Mouse (Mus musculus) adrenal gland, postnatal 10 days (tissue): ENCODE data around the gene Fdxacb1. TPM values are rescaled to one million over a fixed set of nuclear protein-coding genes. Genes with fewer than 3 reads are reported as not detected.
A peak's percentile ranks its signal among the peaks of the same experiment; 100 is the strongest.

Experiments
- DNase-seq: peaks from one replicate; pipeline ENCODE4 v3.0.0; 2021; ENCODE audit warnings: mixed read lengths
- long read RNA-seq, 2 experiments: library from polyadenylated mRNA; stranded (forward); transcript quantifications; one replicate each; pipeline ENCODE4 v2.0.0; 2021
- total RNA-seq, 2 experiments: library from RNA; stranded (reverse); gene quantifications; 2 replicates each; pipeline ENCODE4 v1.2.3; 2021

The Fdxacb1 gene
- 1 to 10 TPM; 4.6 to 7.8 TPM for total RNA-seq
- long read RNA-seq, experiment 1, partial matches to known transcripts, result 1 of 6 reads
- long read RNA-seq, experiment 1, other reads (novel, unspliced or antisense), result 2 of 6 reads
- long read RNA-seq, experiment 2, transcript Fdxacb1-201 (5 exons, 2,658 nt), result major isoform, 5 of 8 reads
- long read RNA-seq, experiment 2, partial matches to known transcripts, result 0 of 8 reads
- long read RNA-seq, experiment 2, other reads (novel, unspliced or antisense), result 2 of 8 reads

DNA sequence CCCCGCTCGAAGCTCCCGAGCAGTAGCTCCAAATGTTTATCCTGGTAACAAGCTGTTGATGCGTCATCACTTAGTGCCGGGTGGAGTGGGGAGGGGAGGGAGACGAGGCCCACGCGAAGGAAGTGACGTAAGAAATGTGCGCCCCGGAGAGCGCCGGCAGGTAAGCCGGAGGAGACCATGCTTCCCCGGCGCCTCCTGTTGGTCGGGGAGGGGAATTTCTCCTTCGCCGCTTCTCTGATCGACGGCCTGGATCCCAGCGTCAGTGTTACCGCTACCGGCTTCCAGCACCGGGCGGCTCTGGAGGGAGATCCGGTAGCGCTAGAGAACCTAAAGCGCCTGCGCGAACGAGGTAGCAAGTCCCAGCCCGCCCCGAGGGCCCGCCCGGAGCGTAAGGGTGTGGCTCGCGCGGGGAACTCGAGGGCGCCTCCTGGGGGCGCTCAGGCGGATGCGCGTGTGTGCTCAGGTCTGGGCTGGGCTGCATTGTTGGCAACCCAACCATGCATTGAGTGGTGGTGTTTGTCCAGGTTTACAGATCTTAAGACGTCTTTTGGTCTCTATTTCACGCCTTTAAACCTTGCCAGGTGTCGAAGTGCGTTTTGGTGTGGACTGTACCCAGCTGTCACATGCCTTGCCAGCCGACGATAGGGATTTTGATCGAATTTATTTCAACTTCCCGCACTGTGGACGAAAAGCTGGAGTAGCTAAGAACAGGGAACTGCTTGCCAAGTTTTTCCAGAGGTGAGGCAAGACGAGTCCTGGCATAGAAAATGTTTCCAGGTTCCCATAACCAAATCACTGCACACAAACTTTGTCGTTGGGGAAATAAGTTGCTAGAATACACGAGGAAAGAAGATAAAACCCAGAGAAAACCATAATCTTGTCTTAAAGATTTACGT lies at the start of gene Fdxacb1:
Gene Fdxacb1, plus strand, starts transcription at position 130 of the 896 bp plus-strand sequence.
- peak; percentile 98 for DNase-seq

GRCm38 (mm10) chr9:50718878-50719277 lies 49.2 kb upstream of the Fdxacb1 start:
- DNase-seq, result no peak

DNA sequence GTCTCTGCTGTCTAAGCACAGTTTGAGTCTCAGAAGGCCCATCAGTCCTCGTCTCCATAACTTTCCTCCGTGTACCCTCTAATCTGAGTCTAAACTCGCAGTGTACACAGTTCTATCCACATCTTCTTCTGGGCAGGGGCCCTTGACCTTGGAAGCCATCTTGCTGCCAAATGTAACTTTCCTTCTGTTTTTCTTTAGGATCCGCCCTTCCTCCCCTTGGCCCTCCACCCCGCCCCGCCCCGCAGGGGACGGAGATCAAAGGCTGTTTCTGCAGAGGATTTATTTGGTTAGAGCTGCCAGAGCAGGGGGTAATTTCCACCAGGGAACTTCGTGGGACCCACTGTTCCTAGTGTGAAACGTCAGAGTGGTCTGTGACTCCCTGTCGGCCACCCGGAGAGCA lies 47.0 kb upstream of the Fdxacb1 start:
- DNase-seq, result no peak

DNA sequence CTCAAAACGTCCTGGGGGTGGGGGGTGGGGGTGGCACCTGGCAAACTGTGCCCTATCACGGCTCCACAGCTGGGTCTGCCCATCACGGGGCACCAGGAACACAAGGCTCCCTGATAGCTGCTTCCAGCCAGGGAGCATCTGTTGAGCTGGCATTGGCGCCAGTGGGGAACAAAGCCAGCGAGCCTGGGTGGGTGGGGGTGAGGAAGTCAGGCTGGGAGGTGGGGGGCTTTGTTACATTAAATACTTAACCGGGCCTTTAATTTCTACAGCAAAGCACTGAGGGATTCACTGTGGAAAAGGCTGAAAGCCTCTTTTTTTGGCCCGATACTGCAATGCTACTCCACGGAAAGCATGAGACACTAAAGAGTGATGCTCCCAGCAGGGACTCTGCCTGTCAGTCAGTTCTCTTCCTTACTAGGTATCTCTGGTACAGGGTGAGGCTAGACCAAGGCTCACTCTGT lies 45.6 kb upstream of the Fdxacb1 start:
- no peak for DNase-seq

DNA sequence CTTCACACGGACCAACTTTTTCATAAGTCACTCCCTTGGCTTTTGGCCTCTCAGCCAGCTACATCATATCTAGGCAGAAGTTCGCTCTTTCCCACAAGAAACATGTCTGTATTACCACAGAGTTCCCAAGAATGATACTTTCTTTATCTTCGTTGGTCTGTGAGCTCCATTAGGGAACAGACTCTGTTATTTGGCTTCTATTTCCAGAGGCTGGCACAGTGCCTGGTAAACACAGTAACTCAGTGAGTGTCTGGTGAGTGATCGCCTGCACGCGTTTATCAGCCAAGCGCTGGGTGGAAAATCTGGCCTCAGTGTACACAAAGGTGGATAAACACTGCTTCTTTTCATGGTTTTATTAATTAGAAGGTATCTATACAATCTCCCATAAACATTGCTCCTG lies 44.6 kb upstream of the Fdxacb1 start:
- DNase-seq, result peak; percentile 88

GRCm38 (mm10) chr9:50724147-50724546 lies 43.9 kb upstream of the Fdxacb1 start:
- DNase-seq, result no peak

GRCm38 (mm10) chr9:50724661-50725330 lies 43.2 kb upstream of the Fdxacb1 start:
- DNase-seq, result no peak

DNA sequence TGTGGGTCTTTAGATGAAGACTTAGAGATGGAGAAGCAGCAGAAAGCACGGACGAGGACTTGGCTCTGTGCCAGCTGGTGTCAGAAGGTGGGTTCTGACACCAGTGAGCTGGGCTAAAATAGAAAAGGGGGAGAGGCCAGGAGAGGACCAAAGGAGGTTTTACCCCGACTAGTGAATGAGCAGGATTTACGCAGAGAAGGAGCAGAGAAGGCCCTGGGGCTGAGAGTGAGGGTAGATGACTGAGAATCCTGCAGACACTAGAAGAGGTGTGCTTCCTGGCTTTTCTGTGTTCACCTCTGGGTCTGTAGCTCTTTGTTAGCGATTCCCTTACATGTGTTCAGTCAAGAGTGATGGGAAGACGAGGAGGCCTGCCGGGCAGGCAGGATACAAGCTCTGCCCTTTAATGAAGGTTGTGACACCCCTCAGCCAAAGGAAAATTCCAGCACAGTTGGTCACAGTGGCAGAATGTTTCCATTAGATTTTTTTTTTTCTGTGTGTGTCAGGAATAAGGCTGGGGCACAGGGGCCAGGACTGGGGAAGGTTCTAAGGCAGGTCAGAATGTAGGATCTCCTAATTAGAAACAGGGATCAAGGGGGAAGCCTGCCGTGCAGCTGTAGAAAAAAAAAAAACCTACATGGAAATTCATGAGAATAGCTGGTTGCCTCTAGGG lies 42.0 kb upstream of the Fdxacb1 start:
- DNase-seq, result no peak

DNA sequence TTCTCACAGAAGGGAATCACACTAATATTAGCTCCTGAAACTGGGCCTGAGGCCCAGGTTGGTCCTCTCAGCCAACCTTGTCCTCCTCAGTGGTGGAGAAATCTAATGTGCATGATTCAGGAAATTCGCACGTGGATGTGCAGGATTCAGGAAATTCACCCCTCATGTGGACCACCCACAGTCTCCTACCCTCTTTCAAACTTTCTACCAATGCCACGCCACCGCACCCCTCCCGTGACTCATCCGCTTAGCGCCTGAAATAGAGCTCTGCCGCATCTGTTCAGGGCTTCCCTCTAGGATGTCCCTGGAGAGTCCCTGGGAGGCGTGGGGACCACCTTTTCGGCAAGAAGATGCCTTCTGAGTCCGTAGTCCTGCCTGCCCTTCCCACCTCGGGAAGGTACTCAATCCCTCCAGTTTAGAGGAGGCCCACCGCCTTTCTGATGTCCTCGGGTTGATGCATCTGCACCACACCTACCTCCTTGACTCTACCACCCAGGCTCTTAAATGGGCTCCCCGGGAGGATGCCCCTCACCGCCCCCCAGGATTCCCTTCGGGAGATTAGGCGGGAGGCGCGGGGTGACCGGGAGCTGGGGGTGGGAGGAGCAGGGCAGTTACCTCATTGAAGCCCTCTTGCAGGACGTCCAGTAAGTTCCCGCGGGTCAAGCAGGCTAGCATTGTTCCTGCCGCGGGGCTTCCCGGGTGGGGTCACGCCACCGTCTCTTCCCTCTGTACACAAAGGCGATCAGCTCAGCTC lies 40.7 kb upstream of the Fdxacb1 start:
- DNase-seq, result peak; percentile 36

DNA sequence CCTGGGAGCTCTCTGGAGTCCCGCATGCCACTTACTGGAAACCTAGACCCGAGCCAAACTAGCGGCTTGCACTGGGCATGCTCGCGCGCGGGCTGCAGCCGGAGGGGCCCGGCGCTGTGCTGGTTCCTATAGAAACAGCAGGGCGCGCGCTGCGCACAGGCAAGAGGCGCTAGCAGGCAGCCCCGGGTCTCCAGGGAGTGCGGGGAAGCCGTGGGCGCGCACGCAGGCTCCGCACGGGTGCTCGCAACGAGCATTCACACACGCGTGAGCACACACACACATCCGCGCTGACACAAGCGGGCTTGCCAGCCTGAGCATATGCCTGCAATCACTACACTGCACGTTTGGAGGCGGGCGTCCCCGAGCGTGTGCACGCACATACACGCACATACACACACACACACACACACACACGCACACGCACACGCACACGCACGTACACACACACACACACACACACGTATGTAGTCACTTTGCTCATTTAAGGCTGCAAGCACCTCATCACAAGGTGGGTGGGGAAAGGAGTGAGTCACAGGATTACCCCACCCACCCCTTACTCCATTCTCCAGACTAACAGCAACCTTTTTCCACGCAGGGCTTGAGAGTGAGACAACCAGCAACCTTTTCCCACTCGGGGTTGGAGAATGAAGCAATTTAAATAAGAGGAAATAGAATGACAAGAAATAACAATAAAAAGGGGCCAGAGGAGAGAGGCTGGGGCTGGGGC lies 39.9 kb upstream of the Fdxacb1 start:
- peak; percentile 82 for DNase-seq

DNA sequence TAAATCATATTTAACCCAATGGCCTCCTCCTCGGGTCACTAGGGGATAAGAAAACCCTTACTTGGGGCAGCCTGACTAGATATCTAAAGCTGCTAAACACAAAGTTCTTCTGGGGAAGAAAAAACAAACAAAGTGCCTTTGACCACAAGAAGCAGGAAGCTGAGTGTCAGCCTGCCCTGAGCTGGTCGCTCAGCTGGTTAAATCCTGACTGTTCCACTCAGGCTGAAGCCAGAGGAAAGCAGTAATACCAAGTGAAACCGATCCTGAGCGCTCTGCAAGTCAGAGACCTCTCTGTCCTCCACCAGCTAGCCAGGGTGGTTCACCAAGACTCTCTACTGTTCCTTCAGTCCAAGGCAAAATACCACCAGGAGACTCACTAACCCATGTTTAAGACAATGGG lies 38.4 kb upstream of the Fdxacb1 start:
- no peak for DNase-seq

- DNase-seq, result no peak
These were observed 35.5 kb upstream of the Fdxacb1 start for GRCm38 (mm10) chr9:50732560-50732959.

DNA sequence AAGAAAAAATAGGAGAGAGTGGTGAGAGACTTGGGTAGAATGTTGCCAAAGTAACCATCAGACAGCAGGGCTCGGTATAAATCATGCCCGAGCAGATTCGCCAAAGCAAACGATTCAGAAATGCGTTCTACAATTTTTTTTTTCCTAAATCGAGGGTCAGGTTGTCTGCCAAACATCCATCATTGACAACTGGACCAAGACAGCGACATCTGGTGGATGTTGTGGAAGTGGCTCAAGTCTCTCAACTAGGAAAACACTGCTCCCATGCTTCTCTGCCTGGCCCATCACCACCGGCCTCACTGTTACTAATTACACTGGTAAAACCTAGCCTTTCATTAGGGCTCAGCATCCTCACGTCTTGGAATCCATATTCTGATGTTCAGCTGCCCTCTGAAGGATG lies 33.0 kb upstream of the Fdxacb1 start:
- DNase-seq, result peak; percentile 67

DNA sequence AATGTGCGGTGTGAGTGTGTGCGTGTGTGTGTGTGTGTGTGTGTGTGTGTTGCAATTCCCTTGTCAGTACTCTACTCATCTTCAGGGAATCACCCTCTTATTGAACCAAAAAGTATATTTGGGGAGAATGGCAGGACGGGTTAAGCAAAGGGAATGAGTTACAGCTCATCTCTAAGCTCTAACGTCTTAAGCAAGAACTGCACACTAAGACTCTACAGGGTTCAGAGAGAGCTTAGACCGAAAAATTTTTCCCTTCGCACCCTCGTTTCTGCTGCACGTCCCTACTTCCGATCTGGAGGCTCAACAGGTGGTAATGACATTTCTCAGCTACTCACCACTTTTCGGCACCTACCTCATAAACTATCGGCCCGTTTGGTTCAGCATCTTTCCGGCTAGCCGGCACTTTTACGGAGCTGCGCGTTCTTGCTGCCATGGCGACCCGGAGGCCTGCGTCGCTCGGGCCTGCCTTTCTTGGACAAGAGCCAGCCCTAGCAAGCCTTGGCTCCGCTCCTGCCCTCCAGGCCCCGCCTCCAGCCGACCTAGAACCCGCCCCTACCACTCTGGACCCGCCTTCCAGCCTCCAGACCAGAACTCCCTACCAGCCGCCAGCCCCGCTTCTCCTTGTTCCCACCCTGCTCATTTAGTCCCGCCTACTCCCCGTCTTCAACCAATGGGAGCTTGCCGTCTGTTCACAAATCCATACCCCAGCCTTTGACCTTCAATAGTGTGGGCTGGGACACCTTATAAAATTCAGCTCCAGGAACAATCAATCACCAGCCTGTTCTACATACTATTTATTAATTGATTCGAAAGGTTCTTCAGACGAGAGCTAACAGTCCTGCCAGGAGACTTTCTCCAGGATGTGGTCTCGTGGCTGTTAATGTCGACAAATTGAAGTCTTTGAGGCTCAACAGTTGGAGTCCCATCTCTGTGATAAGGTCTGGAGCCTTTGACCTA lies 28.8 kb upstream of the Fdxacb1 start, which contains the start of gene Dixdc1:
Gene Dixdc1, minus strand, starts transcription at position 604 of the 957 bp plus-strand sequence.
- DNase-seq, result peak; percentile 97

DNA sequence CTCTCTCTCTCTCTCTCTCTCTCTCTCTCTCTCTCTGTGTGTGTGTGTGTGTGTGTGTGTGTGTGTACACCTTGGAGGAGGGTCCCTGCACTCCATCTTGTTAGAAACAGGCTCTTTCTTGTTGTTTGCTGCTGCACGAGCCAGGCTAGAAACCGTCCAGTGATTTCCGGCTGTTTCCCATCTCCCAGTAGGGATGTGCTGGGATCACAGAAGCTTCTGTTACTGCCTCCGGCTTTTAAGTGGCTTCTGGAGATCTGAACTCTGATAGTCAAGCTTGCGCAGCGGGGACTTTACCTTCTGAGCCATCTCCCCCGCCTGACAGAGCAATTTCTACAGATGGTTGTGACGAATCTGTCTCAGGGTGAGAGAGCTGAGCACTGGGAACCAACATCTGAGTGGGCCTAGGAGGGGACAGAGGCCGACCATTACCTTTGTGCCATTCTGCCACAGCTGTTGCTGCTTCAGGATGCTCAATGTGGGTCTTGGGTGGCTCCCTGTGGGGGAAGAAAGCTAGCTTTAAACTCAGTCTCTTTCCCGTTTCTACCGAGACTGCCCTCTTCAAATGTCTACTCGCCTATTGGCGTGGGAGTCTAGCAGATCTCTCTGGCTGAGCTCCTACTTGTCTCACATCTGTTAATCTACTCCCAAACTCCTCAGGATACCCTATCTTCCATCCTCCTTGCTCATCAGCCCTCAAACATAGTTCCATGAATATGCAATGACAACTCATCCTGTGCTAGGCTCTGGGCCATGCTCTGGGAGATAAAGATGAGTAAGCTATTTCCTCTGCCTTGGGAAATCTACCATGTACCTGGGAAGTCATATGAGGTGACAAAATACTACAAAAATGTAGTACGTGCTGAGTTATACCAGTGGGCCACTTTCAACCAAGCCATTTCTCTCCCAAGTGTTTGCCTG lies 26.9 kb upstream of the Fdxacb1 start:
- DNase-seq, result no peak

DNA sequence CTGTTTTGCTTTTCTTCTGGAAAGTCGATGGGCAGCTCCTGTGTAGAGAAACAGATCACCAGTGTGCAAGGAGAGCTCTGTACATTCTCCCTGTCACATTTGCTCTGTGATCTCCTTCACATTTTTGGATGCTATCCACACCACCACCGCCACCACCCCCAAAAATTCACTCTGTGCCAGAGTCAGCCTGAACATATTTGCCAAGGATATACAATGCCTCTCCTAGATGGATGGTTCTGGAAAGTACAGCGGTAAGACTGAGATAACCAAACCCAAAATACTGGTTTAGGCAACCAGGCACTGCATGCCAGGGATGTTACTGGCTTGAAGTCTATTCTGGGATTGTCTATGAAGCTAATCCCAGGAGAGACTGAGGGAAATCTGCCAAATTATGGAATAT lies 25.8 kb upstream of the Fdxacb1 start:
- DNase-seq, result no peak

DNA sequence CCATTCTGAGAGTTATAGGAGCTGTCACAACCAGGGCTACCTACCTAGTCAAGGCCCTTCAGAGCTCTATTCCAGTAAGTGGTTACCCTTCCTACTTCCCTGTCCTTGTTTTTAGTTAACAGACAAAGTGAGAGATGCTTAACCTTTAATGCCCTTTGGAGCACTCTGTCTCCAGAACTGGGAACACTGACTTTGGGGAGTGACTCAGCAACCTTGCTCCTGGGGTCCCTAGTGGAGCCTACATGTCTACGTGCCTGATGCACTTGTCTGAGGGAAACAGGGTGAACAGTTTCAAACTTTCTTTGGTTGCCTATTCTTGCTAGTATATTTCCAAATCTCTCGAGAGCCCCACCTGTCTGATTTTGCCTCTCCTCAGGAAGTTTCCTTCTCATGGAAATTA lies 25.3 kb upstream of the Fdxacb1 start:
- DNase-seq, result no peak

DNA sequence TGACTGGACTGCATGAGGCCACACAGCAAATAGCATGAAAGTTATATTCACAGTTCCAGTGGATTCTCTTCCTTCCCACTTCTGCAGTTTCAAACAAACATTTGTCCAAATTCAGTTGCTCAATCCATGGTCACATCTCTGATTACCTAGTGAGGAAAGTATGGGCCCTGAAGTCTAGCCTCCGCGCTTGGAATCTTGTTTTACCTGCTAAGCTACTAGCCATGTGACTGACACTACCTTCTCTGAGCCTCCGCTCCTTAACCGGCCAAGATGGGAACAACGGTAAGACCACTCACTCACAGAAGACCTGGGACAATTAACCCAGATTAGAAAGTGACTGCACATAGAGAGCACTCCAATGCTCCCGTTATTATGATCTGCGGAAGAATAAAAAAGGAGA lies 22.2 kb upstream of the Fdxacb1 start:
- no peak for DNase-seq
